In genomic region chr17:29269349-29269706, GRCm38 (mm10) we compare ENCODE assay signal across 8 mouse cellular contexts. TPM values are rescaled to one million over a fixed set of nuclear protein-coding genes. Genes with fewer than 3 reads are reported as not detected.
DNase-seq lines count a peak whose midpoint lies in the region; ATAC-seq and TF ChIP-seq lines count a peak whose summit lies in the region.

No protein-coding gene starts in this region.

- WGBS in kidney, adult 2 months: 12% methylated on average over 10 of the region's 10 CpGs
- 24% methylated on average over 10 of the region's 10 CpGs for WGBS in hindbrain, embryonic 10.5 days
- 25% methylated on average over 10 of the region's 10 CpGs for WGBS in midbrain, embryonic 11.5 days

- no peaks in the 10 kb centered on the region for H3K27me3 ChIP-seq in kidney, adult 2 months (replicated peaks; ENCODE audit: control insufficient read depth, insufficient read depth, low read length)
- H3K27me3 ChIP-seq in hindbrain, embryonic 10.5 days (ENCODE audit: insufficient read depth, poor library complexity, severe bottlenecking): no peaks in the 10 kb centered on the region
- no peaks in the 10 kb centered on the region for H3K27me3 ChIP-seq in midbrain, embryonic 11.5 days (ENCODE audit: control insufficient read depth, insufficient read depth, low read length)

- H3K27ac ChIP-seq in kidney, adult 2 months (ENCODE audit: insufficient read depth, low read depth, low read length): peak overlapping the region; percentile 95
- H3K27ac ChIP-seq in hindbrain, embryonic 10.5 days: peak overlapping the region; percentile 96
- peak overlapping the region; percentile 82 for H3K27ac ChIP-seq in midbrain, embryonic 11.5 days (ENCODE audit: low read depth, low read length)

- H3K4me2 ChIP-seq in midbrain, embryonic 11.5 days: peak overlapping the region; percentile 80

- no peak for TF ChIP-seq POLR2A in kidney, adult 2 months (IDR thresholded peaks at IDR 0.05; ENCODE audit: low read depth, low read length)

- H3K9me3 ChIP-seq in hindbrain, embryonic 10.5 days: no peaks in the 10 kb centered on the region
- no peaks in the 10 kb centered on the region for H3K9me3 ChIP-seq in midbrain, embryonic 11.5 days (ENCODE audit: control insufficient read depth, low read length)

- H3K9ac ChIP-seq in midbrain, embryonic 11.5 days (ENCODE audit: low read length): peak overlapping the region; percentile 94

- no peak for TF ChIP-seq CTCF in kidney, adult 2 months (conservative IDR thresholded peaks at IDR 0.05; ENCODE audit: insufficient read depth, insufficient read length, low read depth, low read length)

- DNase-seq in kidney, adult 2 months: no peak
- no peak for DNase-seq in kidney, adult 18-20 months
- DNase-seq in NIH3T3 (ENCODE audit: low read depth): peak; percentile 26
- DNase-seq in hindbrain, embryonic 10.5 days (ENCODE audit: low spot score): no peak
- DNase-seq in midbrain, embryonic 11.5 days (ENCODE audit: low spot score, missing footprints): no peak
- no peak for DNase-seq in thymus, adult 18-20 months
- no peak for DNase-seq in layer of hippocampus, postnatal 14 days (ENCODE audit: low spot score in 2 of 2)
- DNase-seq in thymus, postnatal 36 days: no peak

- peaks cover 16% of the 10 kb centered on the region for H3K4me1 ChIP-seq in kidney, adult 2 months (ENCODE audit: control insufficient read depth, insufficient read depth, low read length)
- H3K4me1 ChIP-seq in hindbrain, embryonic 10.5 days (replicated peaks): peaks cover 25% of the 10 kb centered on the region
- peaks cover 13% of the 10 kb centered on the region for H3K4me1 ChIP-seq in midbrain, embryonic 11.5 days (ENCODE audit: control insufficient read depth, insufficient read depth, low read length)

- ATAC-seq in midbrain, embryonic 11.5 days (ENCODE audit: low FRiP score): no peak

- H3K36me3 ChIP-seq in kidney, adult 2 months (ENCODE audit: control insufficient read depth, insufficient read depth, low read length): no peaks in the 10 kb centered on the region
- H3K36me3 ChIP-seq in hindbrain, embryonic 10.5 days: no peaks in the 10 kb centered on the region
- H3K36me3 ChIP-seq in midbrain, embryonic 11.5 days (ENCODE audit: control insufficient read depth, insufficient read depth, low read length): no peaks in the 10 kb centered on the region

- peak overlapping the region; percentile 75 for H3K4me3 ChIP-seq in kidney, adult 2 months (ENCODE audit: insufficient read depth, low read depth, low read length)
- peak overlapping the region; percentile 83 for H3K4me3 ChIP-seq in hindbrain, embryonic 10.5 days
- H3K4me3 ChIP-seq in midbrain, embryonic 11.5 days (ENCODE audit: low read depth, low read length): peak overlapping the region; percentile 87

RNA-seq across cellular contexts. Expression of gene BC004004, which starts 0.7 kb away (rescaled TPM):
- 219 and 228 TPM in 2 replicates for polyA plus RNA-seq in kidney, adult 2 months (2012; rRNA removed)
- 58.7 and 68.6 TPM in 2 replicates for polyA plus RNA-seq in hindbrain, embryonic 10.5 days (2016; fragmentation: Nextera tagmentation; extraction: Ambion mirVana)
- polyA plus RNA-seq in midbrain, embryonic 11.5 days (2014; fragmentation: Nextera tagmentation; extraction: Ambion mirVana): 68.4 and 74.6 TPM in 2 replicates
- 10 to 100 TPM; 88.1 to 93.8 TPM for total RNA-seq in layer of hippocampus, postnatal 14 days (2021)

RNA-seq across cellular contexts. Expression of gene Ppil1, which starts 5.3 kb away (rescaled TPM):
- polyA plus RNA-seq in kidney, adult 2 months (2012; rRNA removed): 21.5 and 23.5 TPM in 2 replicates
- 173 and 211 TPM in 2 replicates for polyA plus RNA-seq in hindbrain, embryonic 10.5 days (2016; fragmentation: Nextera tagmentation; extraction: Ambion mirVana)
- polyA plus RNA-seq in midbrain, embryonic 11.5 days (2014; fragmentation: Nextera tagmentation; extraction: Ambion mirVana): 163 and 170 TPM in 2 replicates
- total RNA-seq in layer of hippocampus, postnatal 14 days (2021): 10 to 100 TPM; 17.3 to 18.1 TPM

RNA-seq across cellular contexts. Expression of gene Cpne5, which starts 31.4 kb away (rescaled TPM):
- 0.78 and 1.2 TPM in 2 replicates for polyA plus RNA-seq in kidney, adult 2 months (2012; rRNA removed)
- polyA plus RNA-seq in hindbrain, embryonic 10.5 days (2016; fragmentation: Nextera tagmentation; extraction: Ambion mirVana): 3.0 and 5.6 TPM in 2 replicates
- 7.4 TPM in 2 replicates for polyA plus RNA-seq in midbrain, embryonic 11.5 days (2014; fragmentation: Nextera tagmentation; extraction: Ambion mirVana)
- total RNA-seq in layer of hippocampus, postnatal 14 days (2021): 10 to 100 TPM; 42.5 to 48.4 TPM

RNA-seq across cellular contexts. Expression of gene Pi16, which starts 48.2 kb away (rescaled TPM):
- 18.4 and 22.2 TPM in 2 replicates for polyA plus RNA-seq in kidney, adult 2 months (2012; rRNA removed)
- polyA plus RNA-seq in hindbrain, embryonic 10.5 days (2016; fragmentation: Nextera tagmentation; extraction: Ambion mirVana): 0.71 and 1.1 TPM in 2 replicates
- polyA plus RNA-seq in midbrain, embryonic 11.5 days (2014; fragmentation: Nextera tagmentation; extraction: Ambion mirVana): 0.56 and 0.57 TPM in 2 replicates
- total RNA-seq in layer of hippocampus, postnatal 14 days (2021): 1 to 10 TPM; 1.6 to 1.9 TPM
